Mouse (Mus musculus) kidney, embryonic 16.5 days (tissue): Measurements from ENCODE around the gene Grik4. TPM values are rescaled to one million over a fixed set of nuclear protein-coding genes. Genes with fewer than 3 reads are reported as not detected.
A peak's percentile ranks its signal among the peaks of the same experiment; 100 is the strongest.

Experiments used
- ATAC-seq: fragments of 200-750 bp; cut with Nextera tagmentation; 2 replicates; pipeline ENCODE4 v1.8.0; 2017; ENCODE audit warnings: moderate TSS enrichment; ENCODE audit not compliant: low FRiP score, low TSS enrichment
- H3K27ac ChIP-seq: fragments of 300-500 bp; sonication (generic); 2 replicates; pipeline ENCODE4 v1.5.1; 2014; ENCODE audit warnings: low read length
- H3K27me3 ChIP-seq: fragments of 300-500 bp; sonication (generic); 2 replicates; pipeline ENCODE4 v1.6.1; 2014; ENCODE audit warnings: low read length, control low read depth, mixed read lengths; ENCODE audit not compliant: insufficient read depth
- H3K36me3 ChIP-seq: fragments of 300-500 bp; sonication (generic); 2 replicates; pipeline ENCODE4 v1.6.1; 2014; ENCODE audit warnings: low read length, control low read depth, mixed read lengths; ENCODE audit not compliant: insufficient read depth
- H3K4me1 ChIP-seq: fragments of 300-500 bp; sonication (generic); 2 replicates; pipeline ENCODE4 v1.6.1; 2014; ENCODE audit warnings: low read length, control low read depth, mixed read lengths; ENCODE audit not compliant: insufficient read depth
- H3K4me2 ChIP-seq: fragments of 300-500 bp; sonication (generic); replicated peaks from 2 replicates; pipeline ENCODE4 v1.6.1; 2014; ENCODE audit warnings: low read depth, low read length
- H3K4me3 ChIP-seq: fragments of 300-500 bp; sonication (generic); 2 replicates; pipeline ENCODE4 v1.5.1; 2014; ENCODE audit warnings: mild to moderate bottlenecking, low read length
- H3K9ac ChIP-seq: fragments of 300-500 bp; sonication (generic); replicated peaks from 2 replicates; pipeline ENCODE4 v1.6.1; 2014; ENCODE audit warnings: low read length
- H3K9me3 ChIP-seq: fragments of 300-500 bp; sonication (generic); 2 replicates; pipeline ENCODE4 v1.6.1; 2016; ENCODE audit warnings: low read length, control low read depth
- WGBS: fragments of 180-500 bp; shearing (Covaris S2); extraction: QIAGEN DNeasy Blood & Tissue Kit; methylation state at CpG from one replicate; pipeline ENCODE4 v1.1.7; 2014; 5-methylcytosine and 5-hydroxymethylcytosine counted together
- polyA plus RNA-seq: library from polyadenylated mRNA; unstranded; fragments of >200 nt; fragmentation: Nextera tagmentation; extraction: Ambion mirVana; gene quantifications from 2 replicates; pipeline ENCODE4 v1.2.1, GENCODE M21; 2015

Grik4 gene
- polyA plus RNA-seq, 1 experiment from 2014 or later = 3.3 TPM

- peaks cover 8% of the 10 kb centered on the region for H3K4me1 ChIP-seq
- H3K4me3 ChIP-seq = no peak overlapping the region
- no peak overlapping the region for H3K27ac ChIP-seq
- no peak overlapping the region for H3K4me2 ChIP-seq
- no peaks in the 10 kb centered on the region for H3K9me3 ChIP-seq
- WGBS = 10% methylated on average over 8 of the region's 8 CpGs
- ATAC-seq = peak; percentile 71
- no peaks in the 10 kb centered on the region for H3K27me3 ChIP-seq
- H3K9ac ChIP-seq = no peak overlapping the region
- H3K36me3 ChIP-seq = no peaks in the 10 kb centered on the region
These were observed 148.4 kb downstream of the Grik4 start for GRCm38 (mm10) chr9:42795881-42796280.

- Histone ChIP-seq H3K9ac (no peak overlapping the region), H3K36me3 (no peaks in the 10 kb centered on the region), H3K4me2 (no peak overlapping the region), H3K4me1 (peaks cover 8% of the 10 kb centered on the region), H3K4me3 (no peak overlapping the region), H3K27ac (no peak overlapping the region), H3K27me3 (no peaks in the 10 kb centered on the region), H3K9me3 (no peaks in the 10 kb centered on the region)
- 84% methylated on average over 4 of the region's 4 CpGs for WGBS
- ATAC-seq = no peak
These were observed 150.3 kb downstream of the Grik4 start for GRCm38 (mm10) chr9:42794006-42794405.

DNA sequence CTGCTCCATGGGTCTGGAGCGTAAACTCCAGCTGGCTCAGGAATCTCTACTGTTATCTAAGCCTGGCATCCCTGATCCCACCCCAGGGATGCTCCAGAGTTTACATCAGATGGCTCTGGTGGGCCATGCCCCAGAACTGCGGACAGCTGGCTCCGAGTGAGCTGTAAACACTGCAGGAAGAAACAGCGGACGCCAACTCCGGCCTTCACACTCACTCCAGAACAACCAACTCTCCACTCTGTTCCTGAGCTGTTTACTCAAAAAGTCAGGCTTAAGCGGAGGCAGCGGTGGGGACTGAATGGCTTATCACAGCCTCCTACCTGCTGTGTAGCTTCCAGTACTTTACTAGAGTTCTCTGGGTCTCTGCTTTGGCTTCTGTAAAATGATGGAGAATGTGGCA lies 150.7 kb downstream of the Grik4 start:
- H3K4me3 ChIP-seq = no peak overlapping the region
- no peaks in the 10 kb centered on the region for H3K27me3 ChIP-seq
- 75% methylated on average over 8 of the region's 8 CpGs for WGBS
- no peak overlapping the region for H3K4me2 ChIP-seq
- no peaks in the 10 kb centered on the region for H3K36me3 ChIP-seq
- H3K9me3 ChIP-seq = no peaks in the 10 kb centered on the region
- no peak overlapping the region for H3K27ac ChIP-seq
- no peak overlapping the region for H3K9ac ChIP-seq
- no peak for ATAC-seq
- peaks cover 8% of the 10 kb centered on the region for H3K4me1 ChIP-seq

DNA sequence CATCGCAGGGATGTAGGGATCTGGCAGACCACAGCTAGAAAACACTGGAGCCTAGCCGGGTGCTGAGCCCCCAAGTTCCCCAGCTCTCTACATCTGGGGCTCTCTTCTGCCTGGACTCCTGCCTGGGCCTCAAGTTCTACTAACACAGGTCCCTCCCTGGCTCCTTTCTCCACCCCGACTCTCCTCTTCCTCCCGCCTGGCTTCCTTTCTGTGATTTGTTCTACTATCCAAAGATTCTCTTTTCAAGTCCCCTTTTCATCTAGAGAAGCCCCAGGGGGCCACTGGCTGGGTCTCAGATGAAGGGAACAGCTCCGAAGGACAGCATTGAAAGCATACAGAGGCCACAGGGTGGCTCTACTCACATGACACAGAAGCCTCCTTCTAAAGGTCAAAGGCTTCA lies 151.9 kb downstream of the Grik4 start:
- Histone ChIP-seq H3K27me3 (no peaks in the 10 kb centered on the region), H3K4me1 (peaks cover 8% of the 10 kb centered on the region), H3K4me2 (no peak overlapping the region), H3K4me3 (no peak overlapping the region), H3K9me3 (no peaks in the 10 kb centered on the region), H3K9ac (no peak overlapping the region), H3K36me3 (no peaks in the 10 kb centered on the region), H3K27ac (no peak overlapping the region)
- WGBS = 50% methylated on average over 5 of the region's 5 CpGs
- no peak for ATAC-seq

DNA sequence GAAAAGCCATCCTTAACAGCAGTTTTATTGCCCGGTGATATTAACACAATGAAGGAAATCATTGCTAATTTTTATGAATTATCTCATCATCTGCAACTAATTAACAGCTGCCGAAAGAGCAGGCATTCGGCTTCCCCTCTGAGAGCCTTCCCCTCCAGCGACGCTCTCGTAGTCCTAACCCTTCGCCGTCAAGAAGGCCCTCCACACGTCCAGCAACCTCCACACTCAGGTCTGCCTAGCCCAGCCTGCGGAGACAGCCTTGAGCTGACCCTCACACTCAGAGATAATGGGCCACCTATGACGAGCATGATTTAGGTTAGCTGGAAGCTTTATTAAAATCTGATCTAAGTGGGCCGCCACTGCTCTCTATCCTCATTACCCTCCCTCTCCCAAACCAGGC lies 152.5 kb downstream of the Grik4 start:
- Histone ChIP-seq H3K4me2 (no peak overlapping the region), H3K27ac (no peak overlapping the region), H3K4me1 (peaks cover 8% of the 10 kb centered on the region), H3K9me3 (no peaks in the 10 kb centered on the region), H3K27me3 (no peaks in the 10 kb centered on the region), H3K36me3 (no peaks in the 10 kb centered on the region), H3K4me3 (no peak overlapping the region), H3K9ac (no peak overlapping the region)
- ATAC-seq = no peak
- 80% methylated on average over 12 of the region's 12 CpGs for WGBS

DNA sequence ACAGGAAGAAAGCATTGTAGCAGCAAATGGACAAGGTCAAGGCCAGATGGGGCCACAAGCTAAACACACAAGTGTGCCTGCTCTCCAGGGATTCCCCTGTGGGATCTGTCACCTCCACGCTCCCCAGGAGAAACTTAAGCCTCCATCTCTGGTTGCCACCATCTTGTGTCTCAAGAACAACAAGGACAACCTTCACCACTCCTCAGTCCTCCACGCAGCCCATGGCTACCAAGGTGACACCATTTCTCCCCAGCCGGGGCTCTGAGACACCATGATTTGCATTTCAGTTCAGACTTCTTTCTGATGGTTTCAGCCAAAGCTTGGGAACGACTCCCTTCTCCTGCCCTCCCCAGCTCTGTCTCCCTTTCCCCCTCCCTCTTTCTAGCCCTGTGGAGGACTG lies 152.9 kb downstream of the Grik4 start:
- Histone ChIP-seq H3K4me3 (no peak overlapping the region), H3K9me3 (no peaks in the 10 kb centered on the region), H3K27me3 (no peaks in the 10 kb centered on the region), H3K9ac (no peak overlapping the region), H3K36me3 (no peaks in the 10 kb centered on the region), H3K4me1 (peaks cover 8% of the 10 kb centered on the region), H3K27ac (no peak overlapping the region), H3K4me2 (no peak overlapping the region)
- WGBS = 68% methylated on average over 4 of the region's 4 CpGs
- no peak for ATAC-seq

- Histone ChIP-seq H3K4me3 (no peak overlapping the region), H3K27me3 (no peaks in the 10 kb centered on the region), H3K9me3 (no peaks in the 10 kb centered on the region), H3K4me2 (no peak overlapping the region), H3K36me3 (no peaks in the 10 kb centered on the region), H3K27ac (no peak overlapping the region), H3K4me1 (peaks cover 2% of the 10 kb centered on the region; the same call in 1 of the 2 replicates), H3K9ac (no peak overlapping the region)
- no peak for ATAC-seq
- whole genome bisulfite sequencing = 21% methylated on average over 8 of the region's 8 CpGs
These were observed 155.8 kb downstream of the Grik4 start for GRCm38 (mm10) chr9:42788471-42788870.

- H3K4me1 ChIP-seq = peaks cover 4% of the 10 kb centered on the region; the same call in 1 of the 2 replicates
- H3K4me2 ChIP-seq = no peak overlapping the region
- no peaks in the 10 kb centered on the region for H3K36me3 ChIP-seq
- 87% methylated on average over 5 of the region's 5 CpGs for WGBS
- no peak overlapping the region for H3K9ac ChIP-seq
- H3K27me3 ChIP-seq = no peaks in the 10 kb centered on the region
- no peak for ATAC-seq
- H3K4me3 ChIP-seq = no peak overlapping the region
- no peak overlapping the region for H3K27ac ChIP-seq
- H3K9me3 ChIP-seq = no peaks in the 10 kb centered on the region
These were observed 157.4 kb downstream of the Grik4 start for GRCm38 (mm10) chr9:42786882-42787281.

DNA sequence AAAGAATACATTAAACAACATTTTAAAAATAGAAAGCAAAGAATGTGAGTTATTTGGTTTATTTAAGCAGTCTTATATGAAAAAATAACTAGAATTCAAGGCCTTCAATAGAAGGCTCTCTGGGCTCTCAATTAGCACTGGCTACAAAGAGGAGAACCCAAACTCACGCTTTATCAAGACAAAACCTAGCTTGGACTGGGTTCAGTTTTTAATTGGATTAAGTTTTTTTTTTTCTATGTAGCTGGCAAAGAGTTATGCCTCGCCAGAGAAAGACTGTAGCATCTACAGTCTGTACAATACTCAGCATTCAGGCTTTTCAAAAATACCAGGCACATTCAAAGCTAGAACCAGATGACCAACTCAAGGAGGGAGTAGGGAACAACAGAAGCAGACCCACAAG lies 158.0 kb downstream of the Grik4 start:
- ATAC-seq = no peak
- Histone ChIP-seq H3K9ac (no peak overlapping the region), H3K36me3 (no peaks in the 10 kb centered on the region), H3K27ac (no peak overlapping the region), H3K4me1 (peaks cover 4% of the 10 kb centered on the region; the same call in 1 of the 2 replicates), H3K4me2 (no peak overlapping the region), H3K9me3 (no peaks in the 10 kb centered on the region), H3K27me3 (no peaks in the 10 kb centered on the region), H3K4me3 (no peak overlapping the region)
- WGBS = 86% methylated on average over 2 of the region's 2 CpGs

DNA sequence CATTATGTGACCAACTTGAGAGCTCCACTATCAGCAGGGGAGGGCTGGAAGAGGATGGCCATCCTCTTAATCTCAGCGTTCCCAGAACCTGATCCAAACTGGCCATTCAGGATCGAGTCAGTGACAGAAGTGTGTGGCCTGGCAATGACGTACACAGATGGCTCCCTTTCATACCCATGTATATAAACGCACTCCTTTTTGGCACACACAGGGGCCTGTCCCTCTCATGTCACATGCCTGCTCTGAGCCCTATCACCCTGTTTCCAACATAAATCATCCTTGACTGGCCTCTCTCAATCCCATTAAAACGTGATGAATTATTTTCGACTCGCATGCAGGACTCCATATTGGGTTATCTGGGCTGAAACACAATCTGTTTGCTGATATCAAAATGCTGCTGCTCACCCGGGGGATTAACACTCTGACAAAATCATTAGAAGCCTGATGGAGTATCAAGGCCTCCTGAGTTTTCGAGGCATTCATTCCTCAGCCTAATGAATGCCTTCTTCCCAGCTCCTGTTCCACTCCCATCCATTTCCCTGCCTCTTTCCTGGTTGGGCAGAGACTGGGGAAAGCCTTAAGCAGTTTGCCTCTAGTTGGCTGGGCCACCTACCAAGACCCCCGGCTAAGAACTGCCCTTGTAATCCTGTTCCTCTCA lies 159.0 kb downstream of the Grik4 start:
- Histone ChIP-seq H3K27ac (no peak overlapping the region), H3K4me3 (no peak overlapping the region), H3K4me1 (peaks cover 4% of the 10 kb centered on the region; the same call in 1 of the 2 replicates), H3K9ac (no peak overlapping the region), H3K36me3 (no peaks in the 10 kb centered on the region), H3K9me3 (no peaks in the 10 kb centered on the region), H3K27me3 (no peaks in the 10 kb centered on the region), H3K4me2 (no peak overlapping the region)
- no peak for ATAC-seq
- 44% methylated on average over 10 of the region's 10 CpGs for WGBS
